Mouse (Mus musculus) induced T-regulatory cell, adult 2 months (primary cell): ENCODE data around the gene Eef1akmt1.

ENCODE experiments used
- DNase-seq: peaks from one replicate; pipeline ENCODE4 v3.0.0-alpha.2; 2012; ENCODE audit warnings: low read depth

The Eef1akmt1 gene

DNA sequence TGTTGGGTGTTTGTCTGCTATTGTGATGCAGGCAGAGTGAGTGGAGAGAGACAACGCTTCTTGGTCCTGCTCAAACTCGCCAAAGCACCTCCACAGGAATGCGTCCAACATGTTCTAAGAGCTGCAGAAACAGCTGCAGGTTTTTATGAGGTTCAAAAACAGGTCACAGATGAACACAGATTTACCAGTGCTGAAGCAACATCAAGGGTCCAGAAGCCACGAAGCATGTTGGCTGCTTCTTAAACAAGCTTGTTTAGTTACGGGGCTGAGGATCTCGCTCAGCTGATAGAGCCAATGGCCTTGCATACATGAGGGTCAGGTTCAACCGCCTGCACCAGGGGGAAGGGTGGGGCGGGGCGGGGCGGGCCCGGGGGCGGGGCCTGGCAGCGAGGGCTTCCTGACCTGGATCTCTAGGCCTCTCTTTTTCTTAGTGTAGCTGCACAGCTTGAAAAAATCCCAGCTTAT is 24.8 kb downstream of the Eef1akmt1 start:
- no peak for DNase-seq

- no peak for DNase-seq
These were observed 25.3 kb downstream of the Eef1akmt1 start for GRCm38 (mm10) chr14:57546131-57546530.

DNA sequence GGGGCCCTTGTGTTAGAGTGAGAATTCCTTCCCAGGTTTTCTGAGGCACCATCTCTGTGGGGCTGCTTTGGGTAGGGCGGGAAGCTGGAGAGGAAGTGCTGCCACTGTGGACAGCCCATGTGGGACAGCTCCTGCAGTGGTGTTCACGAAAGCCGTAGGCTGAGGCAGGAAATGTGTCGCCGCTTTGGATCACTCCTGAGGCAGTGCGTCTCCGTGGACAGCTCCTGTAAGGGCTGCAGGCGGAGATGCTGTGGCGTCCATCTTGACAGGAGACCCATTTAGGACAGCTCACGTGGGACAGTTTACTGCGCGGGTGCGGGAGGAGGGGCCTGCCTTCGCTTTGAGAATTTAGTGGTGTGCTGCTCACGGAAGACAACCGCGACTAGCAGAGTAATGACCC is 25.9 kb downstream of the Eef1akmt1 start:
- no peak for DNase-seq

DNA sequence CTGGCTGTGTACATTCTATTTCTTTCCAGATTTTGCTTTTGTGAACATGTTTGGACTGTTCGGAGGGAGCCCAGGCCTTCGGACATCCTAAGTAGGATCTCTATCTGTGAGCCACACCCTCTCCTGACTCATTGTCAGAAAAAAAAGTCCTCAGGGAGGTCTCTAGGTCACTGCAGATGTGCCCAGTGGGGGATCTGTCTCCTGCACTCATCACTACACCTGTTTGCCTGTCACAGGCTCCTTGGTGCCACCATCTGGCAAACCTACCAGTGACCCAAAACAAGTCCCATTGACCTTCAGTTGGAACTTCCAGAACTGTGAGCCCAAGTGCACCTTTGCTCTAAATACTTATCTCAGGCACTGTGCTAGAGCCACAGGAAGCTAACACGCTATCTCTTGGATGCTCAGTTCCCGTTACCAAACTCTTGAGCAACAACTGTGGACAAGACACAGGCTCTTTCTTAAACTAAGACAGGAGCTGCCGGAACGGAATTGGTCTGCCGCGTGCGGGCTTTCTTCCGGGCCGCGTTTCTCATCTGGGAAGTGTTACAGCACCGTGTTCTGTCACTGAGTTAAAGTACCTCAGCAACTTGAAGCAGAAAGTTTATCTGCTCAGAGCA is 27.9 kb downstream of the Eef1akmt1 start:
- DNase-seq: no peak

GRCm38 (mm10) chr14:57542231-57542630 is 29.2 kb downstream of the Eef1akmt1 start:
- DNase-seq: peak; percentile 15

DNA sequence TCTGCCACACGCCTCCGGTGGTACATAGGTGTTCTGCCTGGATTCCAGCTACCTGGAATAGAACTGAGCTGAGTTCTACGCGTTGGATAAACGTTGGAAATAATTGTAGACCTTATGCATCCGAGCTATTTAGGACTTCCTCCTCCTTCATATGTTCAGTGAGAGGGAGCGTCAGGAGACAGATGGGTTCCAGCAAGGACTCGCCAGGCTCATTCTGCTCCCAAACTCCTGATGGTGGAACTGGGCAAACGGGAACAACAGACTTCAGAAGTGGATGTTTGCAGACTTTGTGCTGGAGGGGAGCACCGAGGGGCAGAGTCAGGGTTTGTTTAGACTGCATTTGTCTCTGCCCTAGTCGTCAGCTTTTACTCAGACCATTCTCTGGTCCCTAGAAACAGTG is 30.7 kb downstream of the Eef1akmt1 start:
- DNase-seq: no peak

DNA sequence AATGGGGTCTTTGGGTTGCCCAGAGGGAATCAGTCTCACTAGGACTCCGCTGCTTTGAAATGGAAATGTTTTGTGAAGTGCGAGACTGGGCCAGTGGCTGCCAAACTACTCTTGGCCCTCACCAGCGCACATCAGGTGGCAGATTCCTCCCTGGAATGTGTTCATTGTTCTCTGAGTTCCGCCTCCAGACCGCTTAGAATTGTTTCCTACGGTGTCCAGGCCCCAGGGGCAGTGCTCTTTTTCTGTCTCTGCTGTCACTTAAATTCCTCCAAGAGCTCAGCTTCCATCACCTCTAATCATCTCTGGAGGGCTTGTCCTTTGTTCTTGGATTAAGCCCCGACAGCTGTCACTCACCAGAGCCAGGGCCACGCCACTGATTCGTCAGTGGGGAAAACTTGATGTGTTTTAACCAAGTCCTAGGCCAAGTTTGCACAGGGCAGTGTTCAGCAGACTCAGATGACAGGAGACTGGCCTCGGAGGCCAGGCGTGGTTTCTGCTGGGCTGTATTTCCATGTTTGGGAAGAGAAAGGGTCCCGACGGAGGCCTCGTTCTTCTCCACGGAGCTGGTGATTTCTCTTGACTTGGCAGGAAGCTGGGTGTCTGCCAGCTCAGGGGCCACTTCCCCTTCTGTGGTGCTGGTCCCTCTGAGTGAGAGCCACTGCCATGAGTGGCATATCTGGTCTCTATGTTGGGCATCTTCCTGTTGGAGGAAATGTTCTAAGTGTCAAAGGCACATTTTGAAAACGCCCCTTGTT is 34.0 kb downstream of the Eef1akmt1 start:
- DNase-seq: no peak

GRCm38 (mm10) chr14:57536820-57537219 is 34.6 kb downstream of the Eef1akmt1 start:
- DNase-seq: no peak

- no peak for DNase-seq
These were observed 35.8 kb downstream of the Eef1akmt1 start for GRCm38 (mm10) chr14:57535646-57536045.

DNA sequence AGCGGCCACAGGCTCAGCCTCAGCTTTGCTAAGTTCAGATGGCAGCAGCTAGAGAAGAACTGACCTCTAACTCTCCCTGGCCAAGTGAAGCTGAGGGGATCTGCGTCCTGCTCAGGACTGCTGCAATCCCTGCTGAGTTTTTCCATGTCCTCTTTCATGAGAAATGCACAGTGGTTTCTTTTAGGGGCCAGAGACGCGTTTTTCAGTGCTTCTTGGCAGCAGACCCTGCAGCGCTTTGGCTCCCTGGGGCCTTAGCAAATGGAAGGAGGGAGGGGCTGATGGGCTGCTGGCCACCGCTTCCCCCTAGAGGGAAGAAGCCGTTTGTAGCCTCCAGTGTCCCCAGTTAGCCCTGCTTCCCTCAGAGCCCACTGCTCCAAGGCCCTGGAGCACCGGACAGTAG is 36.5 kb downstream of the Eef1akmt1 start:
- no peak for DNase-seq

GRCm38 (mm10) chr14:57534346-57534745 is 37.1 kb downstream of the Eef1akmt1 start:
- no peak for DNase-seq

GRCm38 (mm10) chr14:57533841-57534240 is 37.6 kb downstream of the Eef1akmt1 start:
- no peak for DNase-seq

DNA sequence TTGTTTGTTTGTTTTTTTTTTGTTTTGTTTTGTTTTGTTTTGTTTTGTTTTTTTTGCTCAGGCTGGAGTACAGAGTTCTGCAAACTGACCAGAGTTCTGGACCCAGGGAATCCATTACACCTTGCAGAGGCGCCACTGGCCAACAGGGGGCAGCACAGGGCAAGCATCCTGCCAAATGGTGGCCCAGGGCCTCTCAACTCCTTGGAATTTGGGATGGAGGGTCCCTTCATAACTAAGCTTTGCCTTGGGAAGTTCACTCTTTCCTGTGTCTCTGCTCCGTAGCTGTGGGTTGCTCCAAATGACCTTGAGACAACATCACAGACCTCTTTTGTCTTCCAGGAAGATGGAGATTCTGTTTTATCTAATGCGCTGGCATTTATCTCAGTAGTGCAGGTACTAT is 38.2 kb downstream of the Eef1akmt1 start:
- DNase-seq: peak; percentile 55

GRCm38 (mm10) chr14:57532577-57532976 is 38.8 kb downstream of the Eef1akmt1 start:
- DNase-seq: no peak

DNA sequence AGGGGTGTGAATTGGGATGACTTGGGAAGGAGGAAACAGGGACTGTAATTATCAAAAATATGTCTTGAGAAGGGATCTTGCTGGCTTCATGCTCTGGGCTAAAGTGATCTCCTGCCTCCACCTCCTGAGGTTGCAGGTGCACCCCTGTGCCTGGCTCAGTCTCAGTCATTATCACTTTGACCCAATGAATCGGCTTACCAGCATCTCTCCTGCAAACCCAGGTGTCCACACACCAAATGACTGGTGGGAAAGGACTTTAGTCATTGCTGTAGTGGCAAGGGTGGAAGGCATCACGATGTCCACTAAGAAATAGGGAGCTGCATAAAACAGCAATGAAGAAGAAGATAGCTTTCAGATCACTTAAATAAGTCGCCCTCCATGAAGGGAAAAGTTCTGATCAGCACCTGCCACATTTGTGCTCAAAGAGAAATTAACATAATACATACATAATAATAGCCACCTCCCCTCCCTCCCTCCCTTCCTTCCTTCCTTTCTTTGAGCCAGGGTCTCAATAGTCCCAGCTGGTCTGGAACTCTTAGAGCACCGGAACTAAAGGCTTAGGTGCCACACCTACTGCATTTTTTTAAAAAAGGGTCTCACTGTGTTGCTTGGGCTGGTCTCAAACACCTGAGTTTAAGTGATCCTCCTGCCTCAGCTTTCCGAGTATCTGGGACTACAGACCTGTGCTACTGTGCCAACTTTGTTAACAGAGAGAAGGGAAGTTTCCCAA is 41.5 kb downstream of the Eef1akmt1 start:
- DNase-seq: no peak

GRCm38 (mm10) chr14:57529086-57529785 is 42.2 kb downstream of the Eef1akmt1 start:
- no peak for DNase-seq

GRCm38 (mm10) chr14:57527598-57527997 is 43.8 kb downstream of the Eef1akmt1 start:
- no peak for DNase-seq

GRCm38 (mm10) chr14:57527122-57527521 is 44.3 kb downstream of the Eef1akmt1 start:
- no peak for DNase-seq

GRCm38 (mm10) chr14:57526050-57526623 is 45.3 kb downstream of the Eef1akmt1 start:
- DNase-seq: no peak

GRCm38 (mm10) chr14:57525388-57526049 is 45.9 kb downstream of the Eef1akmt1 start:
- peak; percentile 72 for DNase-seq

GRCm38 (mm10) chr14:57524671-57525387 is 46.6 kb downstream of the Eef1akmt1 start, which contains the start of gene Il17d:
Gene Il17d, plus strand, starts transcription at chr14:57524777.
- peak; percentile 46 for DNase-seq
